Mouse (Mus musculus) kidney, adult 2 months (tissue): ENCODE measurements around the gene Il4ra. TPM values are rescaled to one million over a fixed set of nuclear protein-coding genes. Genes with fewer than 3 reads are reported as not detected.

Experiments used
- DNase-seq: peaks from one replicate; pipeline ENCODE4 v3.0.0; 2021
- H3K27ac ChIP-seq: fragments of 200-500 bp; 2 replicates; pipeline ENCODE4 v1.5.1; 2012; ENCODE audit warnings: low read depth, low read length, control low read depth, inconsistent platforms; ENCODE audit not compliant: insufficient read depth
- H3K27me3 ChIP-seq: fragments of 200-500 bp; replicated peaks from 2 replicates; pipeline ENCODE4 v1.6.1; 2012; ENCODE audit warnings: mild to moderate bottlenecking, moderate library complexity, low read length, inconsistent platforms; ENCODE audit not compliant: control insufficient read depth, insufficient read depth
- H3K36me3 ChIP-seq: fragments of 200-500 bp; 2 replicates; pipeline ENCODE4 v1.6.1; 2012; ENCODE audit warnings: mild to moderate bottlenecking, moderate library complexity, low read length, inconsistent platforms; ENCODE audit not compliant: control insufficient read depth, insufficient read depth
- H3K4me1 ChIP-seq: fragments of 200-500 bp; 2 replicates; pipeline ENCODE4 v1.6.1; 2011; ENCODE audit warnings: low read length; ENCODE audit not compliant: control insufficient read depth, insufficient read depth
- H3K4me3 ChIP-seq: fragments of 200-500 bp; 2 replicates; pipeline ENCODE4 v1.5.1; 2011; ENCODE audit warnings: mild to moderate bottlenecking, low read depth, low read length, control low read depth; ENCODE audit not compliant: insufficient read depth
- CTCF ChIP-seq: fragments of 200-500 bp; conservative IDR thresholded peaks from 2 replicates; pipeline ENCODE4 v1.5.1; 2011; ENCODE audit warnings: low read depth, mild to moderate bottlenecking, control low read depth, low read length, moderate library complexity, mixed read lengths; ENCODE audit not compliant: insufficient read depth, insufficient read length
- POLR2A ChIP-seq: fragments of 200-500 bp; IDR thresholded peaks from one replicate; pipeline ENCODE4 v1.6.1; 2011; ENCODE audit warnings: low read depth, low read length, control low read depth
- WGBS: fragments of 180-500 bp; shearing (Covaris S2); methylation state at CpG from one replicate; pipeline ENCODE4 v1.1.7; 2018; 5-methylcytosine and 5-hydroxymethylcytosine counted together
- polyA plus RNA-seq: library from polyadenylated mRNA; depleted of rRNA; stranded (reverse); fragments of >200 nt; gene quantifications from 2 replicates; pipeline ENCODE4 v1.2.3, GENCODE M21; 2012

Il4ra gene
- polyA plus RNA-seq, 1 experiment: 20.3 TPM

DNA sequence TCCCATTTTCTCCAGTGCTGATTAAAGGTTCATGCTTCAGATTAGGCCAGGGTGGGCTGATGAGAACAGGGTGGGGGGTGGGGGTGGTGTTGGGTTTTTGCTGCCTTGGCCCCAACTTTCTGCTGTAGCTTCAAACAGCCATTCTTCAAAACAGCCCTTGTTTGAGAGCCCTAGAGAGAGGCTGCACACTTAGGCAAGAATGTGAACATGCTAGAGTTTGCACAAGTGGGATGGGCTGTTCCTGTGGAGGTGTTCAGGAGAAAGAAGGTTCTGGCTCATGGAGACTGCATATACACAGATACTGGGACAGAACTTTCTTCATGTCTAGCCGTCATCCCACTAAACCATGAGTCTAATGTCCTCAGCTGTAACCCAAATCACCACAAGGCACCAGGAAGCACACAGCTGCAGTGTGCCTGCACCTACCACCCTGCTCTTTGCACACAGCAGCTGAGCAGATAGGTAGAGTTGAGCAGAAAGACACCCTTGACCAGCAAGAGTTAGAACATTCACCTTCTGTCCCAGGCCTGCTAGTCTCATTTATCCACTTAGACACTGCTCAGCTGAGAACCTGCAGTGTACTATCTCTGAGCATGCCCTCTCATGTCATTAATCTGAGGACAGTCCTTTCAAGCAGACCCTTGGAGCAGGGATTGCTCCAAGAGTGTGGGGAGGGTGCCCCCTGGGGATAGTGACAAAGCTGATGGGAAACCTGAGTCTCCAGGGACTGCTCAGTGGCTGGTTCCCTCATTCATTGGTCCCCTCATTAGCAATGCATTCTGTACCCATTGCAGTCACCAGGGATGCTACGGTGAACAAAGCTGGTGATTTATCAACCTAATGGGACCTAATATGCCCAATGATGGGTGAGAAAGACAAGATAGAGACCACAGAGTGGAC, 54.6 kb downstream of the Il4ra start:
- H3K27ac ChIP-seq: no peak overlapping the region
- TF ChIP-seq CTCF (no peak), POLR2A (no peak)
- no peaks in the 10 kb centered on the region for H3K27me3 ChIP-seq
- DNase-seq: no peak
- 87% methylated on average over 2 of the region's 2 CpGs for WGBS
- H3K36me3 ChIP-seq: no peaks in the 10 kb centered on the region
- no peak overlapping the region for H3K4me3 ChIP-seq
- no peaks in the 10 kb centered on the region for H3K4me1 ChIP-seq

- Histone ChIP-seq H3K36me3 (no peaks in the 10 kb centered on the region), H3K27me3 (no peaks in the 10 kb centered on the region), H3K4me3 (no peak overlapping the region), H3K27ac (no peak overlapping the region), H3K4me1 (no peaks in the 10 kb centered on the region)
- DNase-seq: no peak
- TF ChIP-seq CTCF: no peak
- 55% methylated on average over 6 of the region's 6 CpGs for WGBS
Measured at GRCm38 (mm10) chr7:125607384-125608182, 55.7 kb downstream of the Il4ra start.

- no peaks in the 10 kb centered on the region for H3K4me1 ChIP-seq
- no peak overlapping the region for H3K4me3 ChIP-seq
- no peak for DNase-seq
- H3K27ac ChIP-seq: no peak overlapping the region
- H3K36me3 ChIP-seq: no peaks in the 10 kb centered on the region
- 87% methylated on average over 4 of the region's 4 CpGs for WGBS
- TF ChIP-seq POLR2A (no peak), CTCF (no peak)
- no peaks in the 10 kb centered on the region for H3K27me3 ChIP-seq
Measured at GRCm38 (mm10) chr7:125608183-125608688, 56.3 kb downstream of the Il4ra start.

DNA sequence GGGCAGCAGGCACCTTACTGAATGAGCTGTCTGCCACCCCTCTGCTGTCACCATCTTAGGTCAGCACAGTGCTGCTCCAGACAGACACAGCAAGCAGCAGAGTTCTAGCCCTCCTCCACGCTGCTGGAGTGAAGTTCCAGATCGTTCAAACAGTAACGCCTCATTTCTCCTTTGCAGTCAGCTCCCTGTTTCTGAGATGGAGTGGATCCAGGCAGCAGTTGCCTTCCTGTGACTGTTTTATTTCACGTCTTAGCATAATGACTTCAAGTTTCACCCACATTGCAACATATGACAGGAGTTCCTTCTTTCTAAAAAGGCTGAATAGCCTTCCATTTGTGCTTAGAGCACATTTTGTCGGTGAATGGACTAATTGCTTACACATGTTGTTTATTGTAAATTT, 61.7 kb downstream of the Il4ra start:
- H3K27ac ChIP-seq: no peak overlapping the region
- H3K4me1 ChIP-seq: no peaks in the 10 kb centered on the region
- H3K4me3 ChIP-seq: no peak overlapping the region
- no peak for TF ChIP-seq POLR2A
- DNase-seq: no peak
- no peaks in the 10 kb centered on the region for H3K27me3 ChIP-seq
- WGBS: 68% methylated on average over 5 of the region's 5 CpGs
- H3K36me3 ChIP-seq: no peaks in the 10 kb centered on the region

GRCm38 (mm10) chr7:125615453-125615852, 63.5 kb downstream of the Il4ra start:
- TF ChIP-seq POLR2A: no peak
- TF ChIP-seq CTCF: no peak
- WGBS: 85% methylated on average over 7 of the region's 7 CpGs
- Histone ChIP-seq H3K4me3 (no peak overlapping the region), H3K4me1 (no peaks in the 10 kb centered on the region), H3K27me3 (no peaks in the 10 kb centered on the region), H3K36me3 (no peaks in the 10 kb centered on the region), H3K27ac (no peak overlapping the region)
- DNase-seq: no peak

DNA sequence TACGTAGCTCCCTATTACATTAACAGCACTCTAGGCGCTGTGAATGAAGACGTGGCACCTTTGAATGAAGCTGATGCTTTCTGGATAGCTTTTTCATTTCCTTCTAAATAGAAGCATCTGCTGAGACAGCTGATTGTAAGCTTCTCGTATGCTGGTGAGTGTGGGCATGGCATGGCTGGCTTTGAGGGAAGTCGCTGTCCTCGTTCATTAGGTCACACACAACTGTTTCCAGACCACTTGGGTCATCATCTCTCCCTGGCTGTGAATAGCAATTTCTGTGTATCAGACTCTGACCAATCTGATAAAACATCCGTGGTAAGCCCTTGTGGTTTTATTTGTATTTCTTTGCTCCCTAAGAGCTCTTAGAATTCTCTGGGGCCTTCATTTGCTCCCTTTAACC, 66.1 kb downstream of the Il4ra start:
- Histone ChIP-seq H3K4me3 (no peak overlapping the region), H3K4me1 (no peaks in the 10 kb centered on the region), H3K27ac (no peak overlapping the region), H3K27me3 (no peaks in the 10 kb centered on the region), H3K36me3 (no peaks in the 10 kb centered on the region)
- TF ChIP-seq POLR2A (no peak), CTCF (no peak)
- no peak for DNase-seq
- 70% methylated on average over 7 of the region's 7 CpGs for WGBS

DNA sequence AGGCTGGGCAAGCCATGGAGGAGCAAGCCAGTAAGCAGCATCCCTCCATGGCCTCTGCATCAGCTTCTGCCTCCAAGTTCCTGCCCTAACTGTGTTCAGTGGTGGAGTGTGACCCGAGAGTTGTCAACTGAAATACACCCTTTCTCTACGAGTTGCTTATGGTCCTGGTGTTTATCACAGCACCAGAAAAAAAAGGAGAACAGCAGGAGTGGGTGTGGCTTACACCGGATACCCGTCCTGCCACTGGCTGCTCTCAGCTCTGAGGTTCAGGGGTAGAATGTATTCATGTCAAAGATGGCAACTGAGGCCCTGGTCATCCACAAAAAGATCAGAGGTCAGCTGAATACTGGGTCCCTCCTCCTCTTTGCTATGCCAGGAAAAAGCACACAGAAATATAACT, 68.2 kb downstream of the Il4ra start:
- TF ChIP-seq CTCF: no peak
- TF ChIP-seq POLR2A: no peak
- Histone ChIP-seq H3K27ac (no peak overlapping the region), H3K27me3 (no peaks in the 10 kb centered on the region), H3K4me3 (no peak overlapping the region), H3K4me1 (no peaks in the 10 kb centered on the region), H3K36me3 (no peaks in the 10 kb centered on the region)
- no peak for DNase-seq
- 80% methylated on average over 4 of the region's 4 CpGs for WGBS
